Mouse (Mus musculus) thymus, adult 2 months (tissue): ENCODE results near the gene Slco1b2. TPM values are rescaled to one million over a fixed set of nuclear protein-coding genes. Genes with fewer than 3 reads are reported as not detected.
"Not testable (repeated sequence)": the region's sequence is repeated elsewhere in the genome, so short reads cannot be mapped to it uniquely, and the experiment has no call there.

Experiments
- DNase-seq: peaks from one replicate; pipeline ENCODE4 v3.0.0; 2021
- H3K27ac ChIP-seq: fragments of 200-500 bp; 2 replicates; pipeline ENCODE4 v1.5.1; 2012; ENCODE audit warnings: low read length, control low read depth; ENCODE audit not compliant: control insufficient read depth, insufficient read depth
- H3K27me3 ChIP-seq: fragments of 200-500 bp; 2 replicates; pipeline ENCODE4 v1.6.1; 2012; ENCODE audit warnings: mild to moderate bottlenecking, low read length, moderate library complexity, mixed read lengths; ENCODE audit not compliant: control insufficient read depth, insufficient read depth
- H3K36me3 ChIP-seq: fragments of 200-500 bp; 2 replicates; pipeline ENCODE4 v1.6.1; 2012; ENCODE audit warnings: mild to moderate bottlenecking, low read length, moderate library complexity; ENCODE audit not compliant: control insufficient read depth, insufficient read depth
- H3K4me1 ChIP-seq: fragments of 200-500 bp; replicated peaks from 2 replicates; pipeline ENCODE4 v1.6.1; 2012; ENCODE audit warnings: low read length; ENCODE audit not compliant: control insufficient read depth, insufficient read depth
- H3K4me3 ChIP-seq: fragments of 200-500 bp; 2 replicates; pipeline ENCODE4 v1.5.1; 2012; ENCODE audit warnings: mild to moderate bottlenecking, low read length, control low read depth, moderate library complexity; ENCODE audit not compliant: control insufficient read depth, insufficient read depth
- CTCF ChIP-seq: fragments of 200-500 bp; IDR thresholded peaks from 2 replicates; pipeline ENCODE4 v1.5.1; 2012; ENCODE audit warnings: mild to moderate bottlenecking, control low read depth, low read length, moderate library complexity, borderline replicate concordance; ENCODE audit not compliant: control insufficient read depth, poor library complexity, insufficient read depth; ENCODE audit errors: extremely low read depth
- POLR2A ChIP-seq: fragments of 200-500 bp; IDR thresholded peaks from 2 replicates; pipeline ENCODE4 v1.6.1; 2012; ENCODE audit warnings: mild to moderate bottlenecking, low read length, control low read depth, moderate library complexity; ENCODE audit not compliant: control insufficient read depth, poor library complexity, insufficient read depth; ENCODE audit errors: extremely low read depth
- WGBS: fragments of 180-500 bp; shearing (Covaris S2); methylation state at CpG from one replicate; pipeline ENCODE4 v1.1.7; 2018; 5-methylcytosine and 5-hydroxymethylcytosine counted together
- polyA plus RNA-seq: library from polyadenylated mRNA; depleted of rRNA; stranded (reverse); fragments of >200 nt; gene quantifications from 2 replicates; pipeline ENCODE4 v1.2.3, GENCODE M21; 2012; rRNA removed

Gene Slco1b2
- polyA plus RNA-seq = 0.17 TPM in 1 of 2 replicates, not detected in the other

DNA sequence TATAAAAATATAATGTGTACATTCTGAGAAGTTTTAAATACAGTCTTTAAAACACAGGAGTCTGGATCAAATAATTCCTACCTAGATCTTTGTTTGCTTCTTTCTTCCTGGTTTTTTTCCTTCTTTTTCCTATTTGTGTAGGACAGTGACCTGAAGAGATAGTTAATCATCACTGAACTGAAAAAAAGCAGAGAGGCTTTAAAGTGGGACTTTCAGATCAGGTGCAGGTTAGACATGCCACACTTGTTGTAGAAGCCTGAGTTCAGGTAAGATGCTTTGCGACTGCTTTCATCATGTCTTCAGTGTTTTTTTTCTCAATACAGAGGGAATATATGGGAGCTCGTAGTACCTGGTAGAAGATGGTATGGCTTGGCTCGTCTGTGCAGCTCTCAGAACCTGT is at the start of gene Slco1b2:
TSS of gene Slco1b2 (plus strand) at position 228 of the 400 bp plus-strand sequence.
- no peak within 1 kb of the TSS for H3K4me3 ChIP-seq
- no peaks in the 10 kb centered on the region for H3K4me1 ChIP-seq
- 76% methylated on average over 3 of the region's 3 CpGs for WGBS
- H3K27ac ChIP-seq = no peak within 1 kb of the TSS
- H3K36me3 ChIP-seq = no peaks in the 10 kb centered on the region
- no peak for DNase-seq
- TF ChIP-seq CTCF (no peak), POLR2A (no peak)
- no peaks in the 10 kb centered on the region for H3K27me3 ChIP-seq

GRCm38 (mm10) chr6:141584791-141585403 is 44.4 kb upstream of the Slco1b2 start:
- H3K4me3 ChIP-seq = no peak overlapping the region
- WGBS = 79% methylated on average over 1 of the region's 1 CpGs
- no peak for DNase-seq
- TF ChIP-seq CTCF = no peak
- TF ChIP-seq POLR2A = no peak
- no peak overlapping the region for H3K27ac ChIP-seq
- no peaks in the 10 kb centered on the region for H3K27me3 ChIP-seq
- no peaks in the 10 kb centered on the region for H3K4me1 ChIP-seq
- no peaks in the 10 kb centered on the region for H3K36me3 ChIP-seq

GRCm38 (mm10) chr6:141590002-141590401 is 39.3 kb upstream of the Slco1b2 start:
- Histone ChIP-seq H3K4me1 (no peaks in the 10 kb centered on the region), H3K4me3 (no peak overlapping the region), H3K27me3 (no peaks in the 10 kb centered on the region), H3K36me3 (no peaks in the 10 kb centered on the region), H3K27ac (no peak overlapping the region)
- TF ChIP-seq POLR2A (no peak), CTCF (no peak)
- WGBS = 61% methylated on average over 1 of the region's 1 CpGs
- DNase-seq = no peak

- not testable (repeated sequence) for H3K4me3 ChIP-seq, H3K4me1 ChIP-seq, H3K27me3 ChIP-seq, H3K36me3 ChIP-seq, H3K27ac ChIP-seq, DNase-seq
- 28% methylated on average over 4 of the region's 4 CpGs for WGBS
Observed at GRCm38 (mm10) chr6:141590598-141591200, 38.6 kb upstream of the Slco1b2 start.

DNA sequence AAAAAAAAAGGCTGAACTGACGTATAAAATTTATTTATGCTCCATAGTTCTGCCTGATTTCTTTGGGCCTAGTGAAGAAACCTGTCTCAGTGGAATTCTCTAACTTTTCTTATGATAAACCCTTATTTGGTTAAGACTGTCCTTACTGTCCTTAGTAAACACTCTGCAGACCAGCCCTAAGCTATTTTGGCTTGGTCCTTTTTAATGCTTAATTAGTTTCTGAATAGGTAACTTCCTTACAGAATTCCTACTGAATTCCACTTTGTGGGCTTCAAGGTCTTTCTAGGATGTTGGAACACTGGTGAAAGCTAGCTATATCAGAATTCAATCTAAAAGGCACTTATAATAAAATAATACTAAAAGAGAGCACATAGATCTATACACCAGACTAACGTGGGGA is 33.2 kb upstream of the Slco1b2 start:
- Histone ChIP-seq H3K36me3 (no peaks in the 10 kb centered on the region), H3K27ac (no peak overlapping the region), H3K4me3 (no peak overlapping the region), H3K27me3 (no peaks in the 10 kb centered on the region), H3K4me1 (no peaks in the 10 kb centered on the region)
- no peak for DNase-seq
- TF ChIP-seq POLR2A = no peak
- TF ChIP-seq CTCF = no peak
- WGBS = 90% methylated on average over 2 of the region's 2 CpGs

DNA sequence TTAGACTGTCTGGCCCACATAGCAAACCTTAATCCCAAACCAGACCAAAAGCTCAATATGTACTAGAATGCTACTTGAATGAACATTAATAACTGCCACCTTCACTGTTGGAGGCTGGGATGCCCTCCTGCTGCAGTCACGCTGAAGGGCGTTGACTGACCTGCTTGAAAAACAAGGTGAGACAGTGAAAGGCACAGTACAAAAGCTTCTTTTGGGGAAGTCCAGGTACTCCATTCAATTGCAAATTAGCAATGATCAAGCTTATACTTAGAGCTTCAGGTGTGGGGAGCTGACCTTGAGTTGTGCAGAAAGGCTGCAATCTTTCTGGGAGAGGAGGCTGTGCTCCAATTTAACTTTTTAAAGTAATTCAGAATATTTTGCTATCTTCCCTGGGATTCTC is 32.3 kb upstream of the Slco1b2 start:
- no peak for TF ChIP-seq CTCF
- no peak for TF ChIP-seq POLR2A
- Histone ChIP-seq H3K4me1 (no peaks in the 10 kb centered on the region), H3K27ac (no peak overlapping the region), H3K36me3 (no peaks in the 10 kb centered on the region), H3K27me3 (no peaks in the 10 kb centered on the region), H3K4me3 (no peak overlapping the region)
- 96% methylated on average over 2 of the region's 2 CpGs for WGBS
- no peak for DNase-seq

GRCm38 (mm10) chr6:141600940-141601339 is 28.4 kb upstream of the Slco1b2 start:
- H3K4me1 ChIP-seq = no peaks in the 10 kb centered on the region
- no peak for TF ChIP-seq POLR2A
- TF ChIP-seq CTCF = no peak
- no peaks in the 10 kb centered on the region for H3K27me3 ChIP-seq
- H3K27ac ChIP-seq = no peak overlapping the region
- no peak overlapping the region for H3K4me3 ChIP-seq
- H3K36me3 ChIP-seq = no peaks in the 10 kb centered on the region
- DNase-seq = no peak
- 82% methylated on average over 9 of the region's 9 CpGs for WGBS
